Mouse (Mus musculus) lung, postnatal 10 days (tissue): Measurements from ENCODE around the gene Dhrs9.
A peak's percentile ranks its signal among the peaks of the same experiment; 100 is the strongest.
"Not testable (repeated sequence)": the region's sequence is repeated elsewhere in the genome, so short reads cannot be mapped to it uniquely, and the experiment has no call there.

Source experiments
- DNase-seq: peaks from one replicate; pipeline ENCODE4 v3.0.0; 2021

Gene Dhrs9

DNA sequence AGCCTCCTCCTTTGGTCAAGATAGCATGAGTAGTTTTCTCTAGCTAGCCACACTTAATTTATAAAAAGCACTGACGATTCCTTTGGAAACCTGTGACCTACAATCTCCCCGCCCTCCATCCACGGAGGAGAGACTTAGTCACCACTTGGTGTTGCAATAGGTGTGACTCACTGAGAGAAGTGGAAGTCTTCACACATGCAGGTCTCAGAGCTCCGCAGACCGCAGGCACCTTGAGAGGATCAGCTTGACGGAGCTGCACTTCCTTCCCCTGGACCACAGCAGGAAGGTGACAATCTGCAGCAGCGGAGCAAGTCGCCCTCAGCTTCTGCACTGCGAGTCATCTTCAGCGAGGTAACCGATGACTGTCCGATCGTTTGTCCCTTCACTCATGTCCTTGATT lies at the start of gene Dhrs9:
Gene Dhrs9 (plus strand): TSS at position 165 of the 400 bp plus-strand sequence.
- DNase-seq: peak; percentile 56

DNA sequence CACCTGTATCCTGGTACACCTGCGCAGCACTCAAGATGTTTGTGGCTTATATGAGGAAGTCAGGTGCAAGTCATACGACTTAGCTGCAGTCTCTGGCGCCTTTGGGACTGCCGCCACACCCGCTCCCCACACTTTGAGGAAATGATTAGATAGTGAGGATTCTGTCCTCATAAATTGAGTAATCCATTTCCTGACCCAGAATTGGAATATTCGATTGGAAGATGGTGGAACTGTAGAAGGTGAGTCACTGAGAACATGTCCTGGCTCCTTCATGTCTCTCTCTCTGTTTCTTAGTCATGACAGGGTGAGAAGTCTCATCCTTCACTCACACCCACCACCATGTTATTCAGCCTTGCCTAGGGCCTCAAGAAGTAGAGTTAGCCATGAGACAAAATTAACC lies 48.7 kb upstream of the Dhrs9 start:
- DNase-seq: not testable (repeated sequence)

DNA sequence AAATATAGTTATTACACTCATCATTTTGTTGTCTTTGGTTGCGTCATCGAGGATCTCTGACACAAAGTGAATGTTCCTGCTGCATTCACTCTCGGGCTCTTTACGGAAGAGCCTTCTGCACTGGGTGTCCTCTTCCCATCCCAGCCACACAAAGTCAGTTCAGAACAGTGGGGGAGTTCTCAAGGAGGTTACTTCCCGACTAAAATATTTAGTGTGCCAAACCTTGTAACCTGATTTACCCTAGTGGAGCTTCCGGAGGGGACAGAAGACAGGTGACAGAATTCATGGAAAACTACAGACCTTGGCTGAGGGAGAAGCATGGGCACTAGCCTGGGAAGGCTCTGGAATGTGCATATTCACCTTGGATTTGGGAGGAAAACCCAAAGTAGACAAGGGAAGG lies 38.7 kb upstream of the Dhrs9 start:
- DNase-seq: no peak

DNA sequence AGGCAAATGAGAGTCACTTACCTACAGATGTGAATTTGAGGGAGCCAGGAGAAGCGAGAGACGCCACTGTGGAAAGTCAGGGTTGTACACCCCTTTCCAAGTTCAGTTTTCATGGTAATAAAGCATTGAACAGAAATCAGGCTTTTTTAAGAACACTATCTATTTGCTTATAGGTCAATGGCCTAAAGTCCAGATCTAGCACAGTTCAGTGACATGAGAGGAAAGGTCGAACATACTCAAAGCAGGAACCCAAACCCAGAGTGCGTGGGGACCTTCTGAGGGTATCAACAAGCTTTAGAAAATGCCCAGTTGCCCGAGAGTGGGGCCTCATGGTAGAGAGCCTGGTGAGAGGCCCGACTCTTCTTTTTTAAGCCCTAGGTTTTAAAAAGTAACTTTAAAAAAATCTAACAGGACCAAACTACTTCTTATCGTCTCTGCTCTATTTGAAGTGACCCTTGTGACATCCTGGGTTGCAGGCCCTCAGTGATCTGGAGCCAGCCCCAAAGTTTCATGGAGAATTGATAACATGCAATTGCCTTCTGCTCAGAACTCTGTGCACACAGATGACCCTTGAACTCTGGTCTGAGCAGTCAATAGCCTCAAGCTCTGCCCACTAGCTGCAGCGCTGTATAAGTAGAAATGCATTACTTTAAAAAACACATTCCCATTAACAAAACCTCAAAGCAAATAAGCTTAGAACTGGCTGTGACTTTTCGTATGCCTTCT lies 37.6 kb upstream of the Dhrs9 start, which contains the start of gene Abcb11:
Gene Abcb11 (minus strand): TSS at position 121 of the 726 bp plus-strand sequence.
- no peak for DNase-seq

DNA sequence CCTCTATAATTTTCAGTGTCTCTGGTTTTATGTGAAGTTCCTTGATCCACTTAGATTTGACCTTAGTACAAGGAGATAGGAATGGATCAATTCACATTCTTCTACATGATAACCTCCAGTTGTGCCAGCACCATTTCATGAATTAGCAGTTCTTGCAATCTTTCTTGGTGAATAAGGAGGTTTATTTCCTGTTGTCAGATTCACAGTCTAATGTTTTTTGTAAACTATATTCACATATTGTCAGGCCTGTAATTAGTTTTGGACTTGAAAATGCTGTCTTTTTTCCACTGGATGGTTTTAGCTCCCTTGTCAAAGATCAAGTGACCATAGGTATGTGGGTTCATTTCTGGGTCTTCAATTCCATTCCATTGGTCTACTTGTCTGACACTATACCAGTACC lies 24.8 kb upstream of the Dhrs9 start:
- DNase-seq: not testable (repeated sequence)

DNA sequence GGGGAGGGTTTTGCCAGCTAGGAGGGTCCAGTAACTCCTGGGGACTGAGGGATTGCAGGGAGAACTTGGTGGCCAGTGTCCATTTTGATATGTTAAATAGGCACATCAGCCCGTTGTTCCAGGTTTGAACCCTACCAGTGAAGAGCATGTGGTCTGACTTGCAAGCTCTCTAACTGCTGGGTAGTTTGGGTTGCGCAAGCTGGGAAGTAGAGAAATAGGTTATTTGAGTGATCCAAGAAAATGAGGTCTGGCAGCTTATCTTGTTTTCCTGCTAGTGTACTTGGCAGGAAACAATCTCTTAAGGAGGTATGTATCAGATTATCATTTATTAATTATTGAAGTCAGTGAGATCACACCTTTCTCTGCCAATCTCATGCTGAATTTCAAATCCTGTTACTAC lies 15.4 kb upstream of the Dhrs9 start:
- no peak for DNase-seq

DNA sequence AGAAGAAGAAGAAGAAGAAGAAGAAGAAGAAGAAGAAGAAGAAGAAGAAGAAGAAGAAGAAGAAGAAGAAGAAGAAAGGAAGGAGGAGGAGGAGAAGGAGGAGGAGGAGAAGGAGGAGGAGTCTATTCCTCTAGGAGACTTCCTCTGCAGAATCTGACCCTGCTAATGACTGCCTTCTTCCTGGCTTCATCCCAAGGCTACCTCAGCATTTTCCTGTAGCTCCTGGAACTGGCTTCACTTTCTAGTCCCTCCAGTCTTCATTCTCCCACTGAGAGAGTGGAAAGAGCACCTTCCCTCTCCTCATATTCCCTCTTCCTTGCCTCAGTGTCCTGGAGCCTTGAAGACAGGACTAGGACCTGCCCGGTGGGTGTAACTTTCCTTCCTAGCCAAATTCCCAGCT lies 15.0 kb upstream of the Dhrs9 start:
- no peak for DNase-seq

DNA sequence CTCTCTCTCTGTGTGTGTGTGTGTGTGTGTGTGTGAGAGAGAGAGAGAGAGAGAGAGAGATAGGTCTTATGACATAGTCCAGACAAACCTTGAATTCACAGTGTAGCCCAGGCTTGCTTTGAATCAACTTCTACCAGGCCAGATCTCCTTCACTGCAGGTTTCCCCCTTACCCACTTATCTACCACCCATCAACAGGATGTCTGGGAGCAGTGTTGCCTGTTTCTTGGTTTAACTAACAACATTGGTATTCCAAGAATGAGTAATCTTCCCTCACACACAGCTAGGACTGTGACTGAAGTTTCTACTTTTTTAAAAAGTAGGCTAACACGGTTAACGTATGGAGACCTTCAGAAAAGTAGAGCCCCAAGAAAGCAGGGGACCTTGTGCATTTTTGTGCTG lies 3.5 kb upstream of the Dhrs9 start:
- DNase-seq: no peak

DNA sequence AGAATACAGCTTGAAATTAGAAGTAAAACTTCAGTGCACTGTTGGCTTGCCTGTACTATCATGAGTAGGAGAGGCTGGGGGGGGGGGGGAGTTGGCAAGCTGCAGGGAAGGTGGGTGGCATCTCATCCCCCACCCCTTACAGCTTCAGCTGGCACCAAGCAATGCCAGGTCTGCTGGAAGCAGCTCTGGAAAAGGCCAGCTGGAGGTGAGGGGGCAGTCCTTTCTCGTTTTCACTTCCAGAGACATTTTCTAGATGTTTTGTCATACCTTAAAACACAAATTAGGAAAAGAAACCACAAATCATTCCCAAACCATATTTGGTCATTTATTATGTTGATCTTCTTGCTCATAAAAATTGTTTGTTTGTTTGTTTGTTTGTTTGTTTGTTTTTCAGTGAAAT lies 444 bp upstream of the Dhrs9 start:
- DNase-seq: no peak

DNA sequence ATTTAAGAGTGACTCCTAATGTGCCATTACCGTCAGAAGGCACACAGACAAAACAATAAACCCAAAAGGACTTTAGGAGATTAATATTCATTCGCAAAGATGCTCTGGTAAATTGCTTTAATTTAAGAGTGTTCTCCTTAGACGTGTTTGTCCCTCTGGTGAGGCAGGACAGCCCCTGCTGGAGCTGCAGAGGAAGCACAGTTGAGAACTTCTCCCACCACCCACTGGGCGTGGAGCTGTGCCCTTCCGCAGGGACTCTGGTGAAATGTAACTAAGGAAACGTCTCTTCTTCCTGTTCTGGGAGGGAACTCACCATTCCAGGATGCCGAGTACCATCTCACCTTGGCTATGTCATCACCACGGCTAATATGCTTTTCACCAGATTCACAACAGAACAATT lies 1.5 kb downstream of the Dhrs9 start:
- peak; percentile 16 for DNase-seq

DNA sequence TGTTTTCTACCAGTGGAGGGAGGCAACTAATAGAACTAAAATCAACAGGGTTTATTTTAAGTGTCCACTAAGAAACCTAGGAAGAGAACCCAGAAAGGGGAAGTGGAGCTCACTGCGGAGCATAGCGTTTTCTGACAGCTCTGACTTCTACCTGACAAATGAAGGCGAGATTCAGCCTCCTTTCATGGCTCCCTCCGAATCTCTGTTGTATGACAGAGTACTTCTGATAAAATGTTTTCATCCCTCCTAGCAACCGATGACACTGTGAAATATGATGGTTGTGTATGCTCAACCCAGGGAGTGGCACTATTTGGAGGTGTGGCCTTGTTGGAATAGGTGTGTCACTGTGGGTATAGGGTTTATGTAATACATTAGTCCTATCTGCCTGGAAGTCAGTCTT lies 2.6 kb downstream of the Dhrs9 start:
- DNase-seq: no peak

DNA sequence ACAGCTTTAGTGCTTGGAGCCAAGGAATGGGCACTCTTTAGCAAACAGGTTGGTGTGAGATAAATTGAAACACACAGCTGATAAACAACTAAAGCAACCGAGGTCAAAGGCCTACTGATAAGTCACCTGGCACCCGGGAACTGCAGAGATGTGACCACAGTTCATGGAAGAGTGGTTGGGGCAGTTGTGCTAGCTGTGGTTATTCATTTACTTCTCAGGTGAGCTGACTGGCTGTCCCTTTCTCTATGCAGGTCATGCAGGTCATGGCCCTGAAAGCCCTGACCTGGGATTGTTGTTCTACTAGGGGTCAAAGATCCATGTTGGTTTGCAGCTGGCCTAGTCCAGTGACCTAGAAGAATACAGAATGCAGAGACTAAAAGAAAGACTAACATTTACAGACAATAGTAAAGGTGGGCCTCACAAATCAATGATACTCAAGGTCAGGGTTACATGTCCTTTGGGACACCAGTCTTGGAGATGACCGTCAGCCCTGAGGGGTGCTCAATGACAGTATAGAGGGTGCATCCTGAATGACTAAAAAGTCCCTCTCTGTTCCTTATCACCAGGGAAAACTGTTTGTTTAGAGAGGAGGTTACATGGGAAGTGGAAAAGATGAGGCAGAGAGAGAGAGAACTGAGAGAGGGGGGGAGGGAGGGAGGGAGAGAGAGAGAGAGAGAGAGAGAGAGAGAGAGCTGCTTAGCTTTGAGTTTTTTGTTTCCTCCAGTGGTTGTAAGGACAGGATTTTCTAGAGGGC lies 6.0 kb downstream of the Dhrs9 start:
- no peak for DNase-seq

DNA sequence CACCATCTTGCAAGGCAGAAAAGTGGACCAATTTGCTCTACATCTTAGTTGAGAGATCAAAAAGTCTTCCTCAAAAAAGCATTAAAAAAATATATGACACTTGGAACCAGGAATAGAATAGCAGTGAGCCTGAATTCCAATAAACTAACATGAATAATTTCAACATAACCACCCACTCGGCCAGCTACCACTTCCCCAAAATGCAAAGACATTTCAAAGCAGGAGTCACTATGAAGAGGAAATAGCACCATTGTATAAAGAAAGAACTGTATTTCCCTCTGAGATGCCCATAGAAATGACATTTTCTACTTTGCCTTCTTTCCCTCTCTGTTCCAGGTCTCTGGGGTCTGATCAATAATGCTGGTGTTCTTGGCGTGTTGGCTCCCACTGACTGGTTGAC lies 13.7 kb downstream of the Dhrs9 start:
- DNase-seq: no peak

DNA sequence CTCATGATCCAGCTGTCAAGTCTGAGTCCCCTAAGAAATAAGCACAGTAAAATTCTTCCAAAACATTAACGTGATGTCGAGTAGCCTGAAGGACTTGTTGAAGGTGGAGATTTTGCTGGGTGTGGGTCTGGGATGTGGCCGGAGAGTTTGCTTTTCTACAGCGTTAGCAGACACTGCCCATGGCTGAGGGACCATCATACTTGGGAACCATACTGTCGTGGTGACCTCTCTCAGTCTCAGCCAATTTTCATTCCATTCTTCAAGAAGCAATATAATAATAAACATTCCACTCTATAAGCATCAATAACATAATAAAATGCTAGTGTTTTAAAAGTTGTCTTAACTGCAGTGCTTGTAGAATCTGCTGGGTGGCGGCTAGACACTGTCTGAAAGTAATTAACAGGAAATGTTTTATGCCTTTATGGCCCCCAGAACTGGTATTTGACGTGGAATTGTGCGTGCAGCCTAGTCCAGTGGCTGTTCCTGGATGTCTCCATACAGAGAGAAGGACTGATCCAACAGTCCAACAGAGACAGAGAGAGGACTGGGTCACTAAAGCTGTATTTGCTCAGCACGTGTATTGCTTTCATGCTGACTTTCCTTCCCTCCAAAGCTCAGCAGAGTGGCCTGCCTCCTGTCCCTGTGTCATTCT lies 15.5 kb downstream of the Dhrs9 start:
- DNase-seq: no peak

DNA sequence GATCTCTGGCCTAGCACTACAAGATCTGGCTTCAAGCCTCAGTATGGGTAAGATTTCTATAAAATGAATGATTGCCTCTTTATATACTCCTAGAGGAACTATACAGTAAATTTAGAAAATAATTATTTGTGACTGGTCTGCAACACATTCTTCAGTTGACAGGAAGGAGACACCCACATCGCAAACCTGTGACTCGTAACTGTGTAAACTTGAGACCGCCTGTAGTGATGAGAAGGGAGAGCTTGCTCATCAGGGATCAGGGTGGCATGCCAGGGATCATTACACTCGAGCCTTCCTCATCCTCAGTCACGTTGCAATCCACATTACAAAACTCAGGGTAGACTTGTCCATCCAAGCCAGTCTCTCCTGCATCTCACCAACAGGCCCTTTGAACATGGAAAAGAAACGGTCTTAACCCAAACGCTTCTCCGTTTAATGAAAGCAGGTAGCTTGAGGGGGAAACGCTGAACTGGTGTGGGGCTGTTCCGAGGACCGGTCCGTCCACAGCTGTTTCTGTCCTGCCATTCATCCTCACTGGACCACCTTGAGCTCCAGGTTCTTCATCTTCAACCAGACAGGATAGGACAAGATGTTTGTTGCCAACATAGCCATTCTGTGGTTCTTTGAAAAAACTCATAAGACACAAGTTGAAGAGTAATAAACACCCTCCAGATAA lies 16.7 kb downstream of the Dhrs9 start:
- no peak for DNase-seq

DNA sequence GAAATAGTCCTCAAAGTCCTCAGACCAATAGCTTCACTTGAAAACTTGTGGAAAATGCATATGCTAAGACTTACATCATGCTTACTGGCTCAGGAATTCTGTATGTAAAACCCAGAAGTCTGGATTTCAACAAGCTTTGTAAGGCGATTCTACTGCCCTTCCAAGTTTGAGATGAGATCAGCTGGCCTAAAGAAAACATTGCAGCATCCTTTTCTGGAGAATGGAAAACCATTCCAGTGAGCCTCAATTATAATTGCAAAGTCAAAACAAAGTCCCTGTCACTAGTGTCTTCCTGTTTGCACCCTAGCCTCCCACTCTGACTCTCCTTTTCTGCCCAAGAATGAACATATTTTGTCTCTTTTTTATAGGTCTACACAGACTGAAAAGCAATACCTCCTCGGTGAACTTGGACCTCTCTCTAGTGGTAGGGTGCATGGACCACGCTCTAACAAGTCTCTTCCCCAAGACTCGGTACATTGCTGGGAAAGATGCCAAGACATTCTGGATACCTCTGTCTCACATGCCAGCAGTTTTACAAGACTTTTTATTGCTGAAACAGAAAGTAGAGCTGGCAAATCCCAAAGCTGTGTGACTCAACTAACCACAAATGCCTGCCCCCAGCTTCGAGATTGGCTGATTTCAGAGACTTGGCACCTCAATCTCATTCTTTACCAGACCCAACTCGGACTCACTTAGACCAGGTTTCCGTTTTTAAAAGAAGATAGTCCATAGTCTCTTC lies 20.8 kb downstream of the Dhrs9 start:
- DNase-seq: no peak

DNA sequence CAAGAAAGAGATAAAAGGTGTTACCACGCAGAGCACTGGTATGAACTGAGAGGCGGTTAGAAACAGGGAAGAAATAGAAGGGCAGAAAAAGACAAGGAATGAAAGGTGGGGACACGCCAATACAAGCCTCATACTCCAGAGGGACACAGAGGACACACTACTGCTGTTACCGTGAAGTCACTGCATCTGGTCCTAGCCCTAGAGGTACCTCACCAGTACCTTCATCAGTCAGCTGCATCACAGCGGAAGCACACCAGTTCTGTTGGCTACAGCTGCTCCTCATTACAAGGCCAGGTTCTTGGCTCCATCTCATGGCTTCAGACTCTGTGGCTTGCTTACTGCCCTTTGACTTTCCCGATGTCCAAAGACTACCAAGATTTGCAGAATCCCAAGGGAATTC lies 21.6 kb downstream of the Dhrs9 start:
- no peak for DNase-seq

DNA sequence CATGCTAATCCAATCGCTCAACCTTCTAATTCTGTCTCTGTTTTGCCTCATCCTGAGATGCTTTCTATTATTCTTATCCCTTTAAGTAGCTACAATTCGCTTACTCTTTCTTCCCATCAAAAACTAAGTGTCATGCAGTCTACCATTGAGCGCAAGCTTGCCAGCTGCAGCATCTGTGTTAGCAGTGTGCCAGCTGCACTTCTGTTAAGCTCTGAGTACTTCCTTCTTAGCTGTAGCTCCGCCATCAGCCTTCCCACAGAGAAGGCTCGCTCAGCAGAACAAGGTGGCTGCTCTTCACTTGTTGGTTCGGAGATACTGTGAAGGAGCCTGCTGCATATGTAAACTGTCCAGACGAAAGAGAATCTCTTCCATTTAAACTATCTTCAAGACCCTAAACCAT lies 22.1 kb downstream of the Dhrs9 start:
- DNase-seq: no peak

DNA sequence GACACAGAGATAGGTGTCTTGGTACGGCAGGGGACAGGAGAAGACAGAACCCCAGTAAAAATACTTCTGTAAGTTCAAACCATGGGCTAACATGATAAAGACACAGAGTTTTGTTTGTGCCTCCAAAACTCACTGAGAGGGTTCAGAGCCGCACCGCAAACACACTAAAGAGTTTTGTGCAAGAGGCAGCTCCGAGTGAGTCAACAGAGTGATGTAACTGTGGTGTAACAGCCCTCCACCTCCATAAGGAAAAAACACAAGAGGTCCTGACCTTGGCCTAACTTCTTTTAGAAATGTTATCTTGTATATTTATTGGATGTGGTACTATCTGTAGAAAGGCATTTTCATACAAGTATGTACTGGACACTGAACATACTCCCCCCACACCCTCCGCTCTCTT lies 25.4 kb downstream of the Dhrs9 start:
- DNase-seq: no peak

DNA sequence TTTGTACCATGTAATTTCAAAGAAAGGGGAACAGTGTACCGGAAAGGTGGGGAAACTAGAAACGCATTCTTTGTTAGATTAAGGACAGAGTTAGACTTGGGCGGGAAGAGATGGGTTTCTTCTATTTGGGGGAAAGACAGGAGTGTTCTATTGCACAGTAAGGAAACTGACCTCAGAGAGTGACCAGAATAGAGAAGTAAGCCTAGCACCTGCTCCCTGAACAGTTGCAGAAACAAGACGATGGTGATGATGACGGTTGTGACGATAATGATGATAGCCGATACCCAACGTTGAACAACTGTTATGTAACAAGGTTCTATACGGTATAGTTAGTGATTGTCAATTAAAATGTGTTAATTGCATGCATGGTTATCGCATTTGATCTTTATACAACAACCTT lies 34.3 kb downstream of the Dhrs9 start:
- no peak for DNase-seq

DNA sequence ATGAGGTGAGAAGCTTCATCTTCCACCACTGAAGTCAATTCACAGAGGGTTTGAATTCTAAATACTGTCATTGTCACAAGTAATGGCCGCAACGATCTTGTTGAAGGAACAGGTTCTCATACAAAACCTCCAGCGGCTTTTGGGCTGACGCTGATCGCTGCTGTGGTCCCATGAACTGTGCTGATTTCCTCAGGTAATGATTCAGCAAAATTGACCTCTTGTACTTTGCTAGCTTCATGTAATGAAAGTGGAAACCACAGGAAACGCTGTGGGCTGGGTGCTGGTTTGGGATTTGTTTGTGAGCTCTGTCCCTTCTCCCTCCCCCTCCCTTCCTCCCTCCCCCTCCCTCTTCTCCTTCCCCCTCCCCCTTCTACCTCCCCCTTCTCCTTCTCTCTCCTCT lies 34.8 kb downstream of the Dhrs9 start:
- no peak for DNase-seq

DNA sequence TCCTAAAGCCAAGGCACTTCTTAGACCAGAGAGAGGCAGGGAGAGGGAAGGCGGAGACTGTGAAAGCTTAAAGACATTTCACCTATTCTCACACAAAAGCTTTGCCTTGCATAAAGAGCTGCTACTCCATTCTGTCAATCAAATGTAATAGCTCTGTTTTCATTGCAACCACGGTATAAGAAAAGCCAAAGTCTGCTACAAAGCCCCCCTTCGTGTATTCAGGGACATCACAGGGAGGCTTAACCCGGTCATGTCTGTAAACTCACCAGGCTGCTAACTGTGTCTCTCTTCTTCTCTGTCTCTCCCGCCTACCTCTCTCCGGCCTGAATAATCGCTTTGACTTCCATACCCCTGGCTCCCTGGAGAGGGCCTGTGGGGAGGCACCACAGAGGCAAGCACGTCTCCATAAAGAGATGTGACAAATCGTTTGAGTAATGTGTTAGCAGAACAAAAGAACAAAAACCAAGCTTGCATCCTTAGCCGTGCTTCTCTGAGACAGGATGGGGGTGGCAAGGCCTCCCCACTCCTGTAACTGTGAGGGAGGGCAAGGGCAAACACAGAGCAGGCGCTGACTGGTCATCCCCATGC lies 38.1 kb downstream of the Dhrs9 start:
- DNase-seq: no peak
